Mouse (Mus musculus) urinary bladder, postnatal 10 days (tissue): ENCODE data around the gene Tm2d1.
"Not testable (repeated sequence)": the region's sequence is repeated elsewhere in the genome, so short reads cannot be mapped to it uniquely, and the experiment has no call there.

Experiments used
- DNase-seq: peaks from one replicate; pipeline ENCODE4 v3.0.0; 2022; ENCODE audit warnings: low spot score

Tm2d1 gene

DNA sequence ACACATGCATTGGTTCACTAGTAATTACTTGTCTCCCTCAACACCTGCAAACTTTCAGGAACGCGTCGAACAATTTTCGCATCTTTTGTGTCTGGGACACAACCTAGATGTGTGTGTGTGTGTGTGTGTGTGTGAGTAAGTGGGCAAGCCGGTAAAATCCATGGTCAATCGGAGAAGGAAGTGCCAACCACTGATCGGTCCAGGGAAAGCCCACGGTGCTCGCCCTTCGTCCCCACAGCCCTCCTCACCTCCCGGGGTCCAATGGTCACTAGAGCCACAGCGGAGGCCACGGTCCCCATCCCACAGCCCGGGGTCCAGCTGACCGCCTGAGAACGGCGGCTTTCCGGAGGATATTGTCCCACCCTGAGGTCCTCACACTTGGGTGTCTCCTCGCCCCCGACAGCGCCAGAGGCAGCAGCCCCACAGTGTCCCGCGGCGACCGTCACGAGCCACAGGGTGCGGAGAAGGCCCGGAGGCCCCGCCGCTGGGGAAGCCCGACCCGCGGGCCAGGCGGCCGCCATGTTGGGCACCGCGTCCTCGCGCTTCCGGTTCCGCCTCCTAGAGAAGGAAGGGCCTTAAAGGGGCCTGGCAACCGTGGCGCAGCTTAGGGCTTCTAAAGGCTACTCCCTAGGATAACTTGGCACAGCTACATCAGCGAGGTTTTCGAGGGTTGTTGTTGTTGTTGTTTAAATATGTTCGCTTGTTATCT is at the start of gene Tm2d1:
Tm2d1 (minus strand) TSS at position 591 of the 709 bp plus-strand sequence.
- peak; percentile 30 for DNase-seq

DNA sequence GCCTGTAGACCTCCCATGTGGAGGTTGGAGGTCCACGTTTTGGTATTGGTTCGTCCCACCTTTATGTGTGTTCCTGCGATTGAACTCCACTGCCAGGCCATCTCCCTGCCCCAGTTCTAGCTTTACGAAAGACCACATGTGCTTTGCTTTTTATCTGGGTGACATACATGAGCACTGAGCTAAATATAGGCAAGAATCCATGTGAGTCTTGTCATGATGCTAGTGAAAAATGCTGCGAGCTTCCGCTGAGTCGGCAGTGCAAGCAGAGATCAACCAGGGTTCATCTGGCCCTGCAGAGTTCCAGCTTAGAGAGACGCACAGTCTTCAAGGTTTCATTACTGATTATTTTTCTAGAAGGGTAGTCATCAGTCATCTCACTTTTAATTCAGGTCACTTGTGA is 45.3 kb upstream of the Tm2d1 start:
- DNase-seq: no peak

DNA sequence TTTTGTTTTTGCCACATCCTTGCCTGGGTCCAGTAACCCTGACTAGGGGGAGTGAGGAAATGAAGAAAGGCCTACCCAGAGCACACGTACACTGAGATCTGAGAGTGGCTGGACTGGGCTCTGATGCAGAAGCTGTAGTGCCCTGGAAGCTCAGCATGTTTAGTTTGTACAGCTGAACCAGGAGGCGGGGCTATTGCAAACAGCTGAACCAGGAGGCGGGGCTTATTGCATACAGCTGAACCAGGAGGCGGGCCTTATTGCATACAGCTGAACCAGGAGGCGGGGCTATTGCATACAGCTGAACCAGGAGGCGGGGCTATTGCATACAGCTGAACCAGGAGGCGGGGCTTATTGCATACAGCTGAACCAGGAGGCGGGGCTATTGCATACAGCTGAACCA is 32.0 kb upstream of the Tm2d1 start:
- DNase-seq: not testable (repeated sequence)

DNA sequence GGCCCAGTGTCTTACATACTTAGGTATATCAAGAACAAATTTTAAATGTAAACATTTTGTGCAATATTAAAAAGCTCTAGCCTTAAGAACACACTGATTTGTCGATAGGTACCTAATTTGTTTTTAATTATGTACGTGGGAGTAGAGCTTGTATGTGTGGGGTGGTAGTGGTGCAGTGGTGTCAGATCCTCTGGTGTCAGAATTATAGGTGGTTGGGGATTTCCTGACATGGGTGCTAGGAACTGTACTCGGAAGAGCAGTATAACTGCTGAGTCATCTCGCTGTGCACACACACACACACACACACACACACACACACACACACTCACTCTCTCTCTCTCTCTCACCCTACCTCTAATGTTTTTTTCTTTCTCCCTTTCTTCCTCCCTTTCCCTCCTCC is 25.3 kb upstream of the Tm2d1 start:
- no peak for DNase-seq

DNA sequence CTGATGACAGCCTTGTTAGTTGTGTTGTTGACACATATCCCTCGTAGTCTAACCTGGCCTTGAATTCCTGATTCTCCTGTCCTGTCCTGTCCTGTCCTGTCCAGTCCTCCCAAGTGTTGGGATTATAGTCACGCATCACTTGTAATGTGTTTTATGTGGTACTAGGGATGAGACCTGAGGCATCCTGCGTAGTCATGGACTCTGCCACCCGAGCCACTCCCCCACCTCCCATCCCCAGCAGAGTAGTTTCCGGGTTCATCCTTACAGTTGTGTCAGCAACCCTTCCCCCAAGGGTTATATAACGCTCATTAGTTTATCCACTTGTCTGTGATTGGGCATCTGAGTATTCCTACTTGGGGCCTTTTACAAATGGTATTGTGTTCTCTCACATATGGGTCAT is 21.3 kb upstream of the Tm2d1 start:
- no peak for DNase-seq

DNA sequence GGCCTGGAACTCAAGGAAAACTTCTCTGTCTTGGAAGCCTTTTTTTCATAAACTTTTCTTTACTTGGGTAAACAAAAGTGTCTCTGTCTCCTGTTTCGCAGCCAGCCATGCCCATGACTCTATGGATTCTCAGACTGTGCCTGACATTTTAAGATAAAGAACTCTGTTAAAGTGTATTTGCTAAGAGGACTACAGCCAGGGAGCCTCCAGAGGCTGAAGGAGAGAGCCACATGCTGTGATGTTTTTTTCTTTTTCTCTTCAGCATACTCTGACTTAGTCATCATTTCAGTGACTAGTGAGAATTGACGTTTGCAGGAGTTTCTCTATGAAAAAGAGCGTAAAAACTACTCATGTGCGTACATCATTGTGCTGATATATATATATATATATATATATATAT is 20.4 kb upstream of the Tm2d1 start:
- no peak for DNase-seq

DNA sequence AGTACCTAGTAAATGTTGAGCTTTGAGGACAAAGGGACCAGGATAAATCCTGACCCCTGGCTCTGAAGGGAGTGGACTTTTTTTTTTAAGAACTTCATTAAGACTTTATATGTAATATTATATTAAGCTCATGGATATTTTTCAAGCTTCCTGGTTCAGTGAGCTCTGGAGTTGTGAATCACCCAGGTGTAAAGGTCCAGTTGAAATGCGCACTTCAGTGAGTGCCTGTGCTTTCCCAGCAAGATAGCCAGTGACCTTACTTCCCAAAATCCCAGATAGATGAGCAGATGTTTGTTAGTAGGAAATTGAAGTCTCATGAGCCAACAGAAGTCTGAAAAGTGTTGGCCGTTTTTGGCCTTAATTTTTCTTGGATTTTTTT is 18.5 kb upstream of the Tm2d1 start:
- no peak for DNase-seq

DNA sequence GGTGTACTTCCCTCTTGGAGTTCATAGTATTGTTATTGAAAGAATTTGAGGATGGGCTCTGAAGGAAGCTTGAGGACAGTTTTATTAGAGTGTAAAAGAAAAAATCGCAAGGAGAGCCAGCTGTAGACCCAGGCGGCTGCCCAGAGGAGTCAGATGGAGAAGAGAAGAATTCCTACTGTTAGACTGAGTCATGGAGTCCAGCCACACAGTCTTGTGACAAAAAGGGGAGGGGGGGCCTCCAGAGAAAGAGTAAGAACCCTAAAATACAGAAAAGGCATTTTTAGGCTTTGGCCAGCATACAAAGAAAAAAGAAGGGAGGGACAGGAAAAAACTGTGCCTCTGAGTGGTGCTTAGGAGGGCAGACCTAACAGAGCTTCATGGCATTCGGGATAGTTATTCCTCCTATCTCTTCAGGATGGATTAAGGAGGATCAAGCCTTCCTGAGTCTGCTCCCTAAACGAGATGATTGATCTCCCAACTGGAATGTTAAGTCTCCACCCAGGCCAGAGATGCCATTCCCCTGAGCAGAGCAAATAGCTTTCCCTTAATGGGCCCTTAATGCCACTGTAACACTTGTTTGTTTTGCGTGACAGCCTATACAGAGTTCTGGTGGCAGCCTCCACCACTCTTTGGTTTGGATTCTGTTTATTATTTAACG is 17.9 kb upstream of the Tm2d1 start:
- no peak for DNase-seq

DNA sequence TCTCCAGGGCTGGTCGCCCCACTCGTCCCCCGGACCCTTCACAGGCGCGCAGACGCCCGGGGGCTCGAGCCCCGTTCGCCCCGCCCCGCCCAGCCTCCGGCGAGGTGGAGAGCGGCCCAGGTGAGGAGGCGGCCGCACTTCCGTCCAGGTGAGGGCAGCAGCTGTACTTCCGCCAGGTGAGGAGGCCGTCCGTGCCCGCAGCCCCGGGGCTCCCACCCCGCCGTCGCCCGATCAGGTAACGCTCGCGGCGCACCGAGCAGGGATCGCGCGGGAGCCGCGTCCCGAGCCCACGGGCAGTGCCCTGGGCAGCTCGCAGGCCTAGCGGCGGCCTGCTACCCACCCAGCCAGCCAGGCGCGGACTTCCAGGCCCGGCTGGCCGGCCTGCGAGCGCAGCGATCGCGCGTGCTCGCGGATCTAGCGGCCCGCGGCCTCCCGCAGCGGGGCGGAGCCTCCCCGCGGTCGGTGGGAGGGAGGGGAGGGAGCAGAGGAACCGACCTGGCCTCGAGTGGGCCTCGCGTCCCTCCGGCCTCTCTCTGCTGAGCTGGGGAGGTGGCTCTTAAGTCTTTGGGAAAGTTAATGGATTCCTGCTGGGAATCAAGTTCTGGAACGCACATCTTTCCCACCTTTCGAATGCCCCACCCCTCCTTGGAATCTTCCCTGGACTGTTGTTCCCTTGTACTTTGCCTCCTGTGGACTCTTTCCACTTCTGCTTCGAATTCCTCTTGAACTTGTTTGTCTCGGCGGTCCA is 12.8 kb upstream of the Tm2d1 start, which contains the start of gene Patj:
Patj (plus strand) TSS at position 96 of the 748 bp plus-strand sequence.
- DNase-seq: no peak

DNA sequence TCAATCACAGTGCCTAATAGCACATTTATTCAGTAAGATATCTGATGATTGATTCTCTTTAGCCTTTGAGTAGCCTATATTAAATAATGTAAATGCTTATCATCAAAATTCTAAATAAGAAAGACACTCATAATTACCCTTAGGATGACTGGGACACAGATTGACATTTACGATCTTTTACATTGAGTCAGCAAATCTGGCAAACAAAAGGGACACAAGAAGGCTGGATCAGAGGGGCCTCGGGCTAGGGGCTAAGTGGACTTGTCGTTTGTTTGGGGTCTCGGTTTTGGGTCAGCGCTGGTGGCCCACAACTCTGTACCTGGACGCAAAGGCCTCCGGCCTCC is 12.2 kb upstream of the Tm2d1 start:
- no peak for DNase-seq

DNA sequence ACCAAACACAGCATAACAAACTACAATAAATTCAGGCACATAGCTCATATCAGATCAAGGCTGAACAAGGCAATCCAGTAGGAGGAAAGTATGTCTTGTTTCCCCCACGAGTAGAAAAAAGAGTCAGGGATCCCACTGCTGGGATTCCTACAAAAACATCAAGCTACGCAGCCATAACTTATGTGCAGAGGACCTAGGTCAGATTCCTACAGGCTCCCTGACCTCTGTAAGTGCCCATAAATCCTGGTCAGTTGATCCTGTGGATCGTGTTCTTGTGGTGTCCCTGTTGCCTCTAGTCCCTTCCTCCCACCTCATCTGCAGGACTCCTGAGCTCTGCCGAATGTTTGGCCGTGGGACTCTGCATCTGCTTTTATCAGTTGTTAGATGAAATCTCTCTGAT is 1.9 kb upstream of the Tm2d1 start:
- no peak for DNase-seq

DNA sequence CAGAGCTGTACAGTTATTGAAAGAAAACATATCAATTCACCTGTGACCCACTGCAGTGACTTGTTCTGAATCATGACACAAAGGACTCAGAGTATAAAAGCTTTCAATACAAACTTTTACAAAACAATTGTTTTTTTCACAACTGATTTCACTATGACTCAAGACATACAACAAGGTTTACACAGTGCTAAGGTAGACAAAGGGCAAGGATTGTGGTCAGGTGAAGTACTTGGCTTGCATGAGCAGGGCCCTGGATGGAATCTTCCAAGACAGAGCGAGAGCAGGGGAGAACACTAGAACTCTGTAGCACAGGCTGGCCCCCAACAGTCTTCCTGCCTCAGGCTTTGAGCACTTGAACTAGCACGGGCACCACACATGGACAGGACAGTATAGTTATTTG is 6.2 kb downstream of the Tm2d1 start:
- DNase-seq: no peak

DNA sequence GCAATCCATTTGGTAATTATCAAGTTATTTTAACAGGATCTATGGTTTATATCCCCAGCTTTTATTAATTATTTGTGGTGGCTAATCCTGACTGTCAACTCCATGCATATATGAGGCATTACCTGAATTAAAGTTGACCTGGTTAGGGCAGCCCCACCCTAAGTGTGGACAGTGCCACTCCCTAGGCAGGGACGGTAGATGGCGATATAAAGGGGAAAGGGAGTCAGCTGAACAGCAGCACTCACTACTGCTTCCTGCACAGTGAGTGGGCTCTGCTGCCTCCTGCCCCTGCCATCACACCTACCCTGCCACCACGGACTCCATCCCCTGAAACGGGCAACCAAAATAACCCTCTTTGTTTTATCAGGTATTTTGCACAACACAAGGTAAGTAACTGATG is 7.7 kb downstream of the Tm2d1 start:
- DNase-seq: no peak

DNA sequence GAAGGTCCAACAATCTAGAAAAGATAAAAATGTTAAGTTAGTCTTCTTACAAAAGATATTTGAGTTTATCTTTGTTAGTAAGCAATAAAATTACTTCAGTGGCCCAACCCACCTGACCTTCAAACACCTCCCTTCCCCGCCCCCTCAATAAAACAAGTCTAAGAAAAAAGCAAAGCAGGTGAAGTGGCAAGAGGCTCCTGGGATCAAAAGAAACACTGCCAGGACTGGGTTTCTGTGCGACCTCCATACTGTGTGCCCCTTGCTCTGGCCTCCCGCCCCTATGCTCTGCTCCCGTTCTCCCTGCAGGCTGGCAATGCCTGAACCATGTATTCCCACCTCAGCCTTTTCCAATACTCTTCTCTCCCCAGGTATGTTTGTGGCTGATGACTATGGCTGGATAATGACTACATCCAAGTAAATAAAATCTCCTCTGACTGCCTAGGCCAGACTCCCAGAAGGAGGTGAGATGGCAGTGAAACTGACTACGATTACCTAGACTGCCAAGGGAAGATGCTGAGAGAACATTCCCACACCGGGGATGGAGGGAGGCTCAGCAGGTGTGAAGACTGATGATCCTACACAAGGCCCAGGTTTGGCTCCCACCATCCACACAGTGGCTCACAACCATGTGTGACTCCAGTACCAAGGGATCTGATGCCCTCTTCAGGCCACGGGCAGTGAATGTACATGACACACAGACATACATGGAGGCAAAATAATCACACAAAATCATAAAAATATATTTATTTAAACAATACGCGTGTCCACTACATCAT is 24.9 kb downstream of the Tm2d1 start:
- no peak for DNase-seq

DNA sequence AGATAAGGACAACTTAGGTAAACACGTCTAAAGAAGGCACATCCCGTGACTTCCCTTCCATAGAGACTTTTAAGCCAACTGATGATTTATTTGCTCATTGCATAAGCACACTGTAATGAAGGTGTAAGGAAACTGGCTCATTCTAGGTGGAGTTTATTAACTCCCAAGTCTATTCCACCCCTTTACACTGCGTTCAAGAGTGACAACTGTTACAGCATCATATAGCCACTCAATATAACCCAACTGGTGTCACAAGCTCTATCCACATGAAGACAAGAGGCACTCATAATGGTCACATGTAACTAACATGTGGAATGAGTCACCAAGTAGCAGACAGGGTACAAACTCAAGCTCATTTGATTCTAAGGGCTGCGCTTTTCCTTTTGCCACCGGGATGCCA is 34.5 kb downstream of the Tm2d1 start:
- DNase-seq: no peak

DNA sequence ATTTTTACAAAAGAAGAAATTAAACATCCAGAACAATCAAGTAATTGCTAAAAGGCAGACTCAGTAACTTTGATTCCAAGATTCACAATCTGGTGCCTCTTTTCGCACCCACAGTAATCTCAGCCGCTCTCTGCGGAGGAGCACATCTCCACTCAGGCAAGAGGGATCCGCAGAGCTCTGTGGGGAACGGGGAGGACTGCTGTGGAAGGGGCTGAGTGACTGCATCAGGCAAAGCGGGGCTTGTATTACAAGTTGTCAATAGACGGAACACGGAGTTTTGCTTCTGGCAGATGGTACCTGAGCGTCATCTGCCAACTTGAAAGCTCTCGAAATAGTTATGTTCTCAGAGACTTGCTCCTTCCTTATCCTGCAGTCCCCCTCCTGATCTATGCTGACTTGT is 37.3 kb downstream of the Tm2d1 start:
- DNase-seq: no peak

DNA sequence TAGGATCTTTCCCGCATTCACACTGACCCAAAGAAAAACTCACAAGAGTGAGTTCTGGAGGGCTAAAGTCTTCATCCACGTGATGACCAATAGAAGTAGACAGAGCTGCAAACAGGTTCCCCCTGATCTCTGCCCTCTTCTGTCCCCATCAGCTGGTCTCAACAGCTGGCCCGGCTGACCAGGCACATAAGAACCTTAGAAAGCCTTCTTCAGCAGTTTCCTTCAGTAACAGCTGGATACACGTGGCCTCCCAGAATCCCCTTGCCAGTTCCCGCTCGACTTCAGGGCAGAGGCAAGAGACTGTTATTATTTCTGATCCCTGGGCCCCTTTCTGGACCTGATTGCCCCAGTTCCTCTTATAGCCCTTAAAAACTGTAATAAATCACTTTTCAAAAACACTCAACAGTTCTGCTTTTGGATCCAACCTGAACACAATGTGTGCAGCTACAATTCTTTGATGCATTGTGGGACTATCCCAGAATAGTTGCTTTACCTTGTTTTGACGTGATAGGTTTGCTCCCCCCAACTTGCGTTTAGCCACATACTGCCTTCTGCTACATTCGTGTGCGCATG is 43.0 kb downstream of the Tm2d1 start:
- DNase-seq: no peak

DNA sequence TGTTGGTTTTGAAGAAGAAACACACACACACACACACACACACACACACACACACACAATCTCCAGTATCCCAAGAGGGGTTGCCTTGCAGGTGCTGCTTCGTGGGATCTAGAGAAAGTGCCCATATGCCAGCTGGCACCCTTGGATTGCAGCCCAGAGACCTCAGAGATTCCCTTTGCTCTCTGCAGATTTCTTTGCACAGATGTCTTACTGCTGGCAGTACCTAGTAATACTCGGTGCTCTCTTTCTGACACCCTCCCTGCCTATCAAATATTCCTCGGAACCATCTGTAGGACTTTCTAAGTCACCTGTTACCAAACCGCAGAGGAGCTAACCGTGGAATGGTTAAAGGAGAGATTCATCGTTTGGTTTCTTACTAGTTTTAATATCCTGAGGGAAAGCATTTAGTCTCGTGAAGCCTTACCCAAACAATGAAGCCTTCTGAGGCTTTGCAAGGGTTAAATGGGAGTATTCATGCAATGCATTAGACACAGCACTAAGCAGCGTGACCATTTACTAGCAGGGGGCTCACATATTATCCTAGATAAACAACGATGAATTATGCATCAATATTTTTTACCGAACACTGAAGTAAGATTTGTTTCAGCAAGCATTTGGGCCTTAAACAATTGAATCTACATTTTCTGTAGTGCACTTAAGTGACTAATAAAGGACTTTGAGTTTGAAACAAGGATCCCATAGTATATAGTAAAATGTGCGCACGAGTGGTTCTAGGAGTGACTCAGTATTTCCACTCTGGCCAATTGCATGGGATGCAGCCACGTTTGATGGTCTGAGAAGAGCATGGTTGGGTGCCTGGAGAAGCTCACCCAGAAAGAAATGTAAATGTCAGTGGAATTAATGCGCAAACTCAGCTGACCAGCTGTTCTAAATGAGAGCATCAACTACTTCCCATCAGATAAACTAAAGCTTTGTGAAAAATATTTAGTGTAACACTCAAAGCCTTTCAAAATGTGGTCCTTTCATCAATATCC is 44.2 kb downstream of the Tm2d1 start:
- no peak for DNase-seq

DNA sequence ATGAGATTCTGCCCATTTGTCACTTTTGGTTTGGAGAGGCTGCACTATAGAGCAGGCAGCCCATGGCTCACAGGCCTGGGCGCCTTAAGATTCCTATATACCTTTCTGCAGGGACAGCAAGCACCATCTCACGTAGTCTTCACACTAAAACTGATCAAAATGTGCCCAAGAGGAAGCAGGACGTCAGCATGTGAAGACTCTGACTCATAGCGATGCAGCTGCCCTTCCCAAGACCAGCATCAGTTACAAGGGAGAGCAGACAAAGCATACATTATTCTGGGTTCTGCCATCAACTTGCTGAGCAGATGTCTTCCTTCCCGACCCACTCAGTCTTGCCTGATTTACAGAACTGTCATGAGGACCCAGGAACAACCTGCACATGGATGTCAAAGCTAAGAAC is 45.9 kb downstream of the Tm2d1 start:
- DNase-seq: no peak

DNA sequence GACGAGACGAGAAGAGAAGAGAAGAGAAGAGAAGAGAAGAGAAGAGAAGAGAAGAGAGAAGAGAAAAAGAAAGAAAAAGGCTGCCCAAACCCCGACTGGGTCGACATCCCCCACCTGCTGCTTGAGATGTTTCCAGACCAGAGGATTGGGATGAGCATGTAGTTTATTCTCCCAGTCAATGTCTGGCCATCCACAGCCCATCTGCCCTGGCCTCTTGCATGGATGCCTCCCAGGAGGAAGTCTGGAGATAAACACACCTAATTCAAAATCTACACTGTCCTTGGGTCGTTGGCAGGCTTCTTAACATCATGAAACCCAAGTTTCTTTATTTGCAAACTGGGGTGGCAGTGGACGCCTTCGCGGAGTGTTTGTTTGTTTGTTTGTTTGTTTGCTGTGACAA is 47.4 kb downstream of the Tm2d1 start:
- no peak for DNase-seq

DNA sequence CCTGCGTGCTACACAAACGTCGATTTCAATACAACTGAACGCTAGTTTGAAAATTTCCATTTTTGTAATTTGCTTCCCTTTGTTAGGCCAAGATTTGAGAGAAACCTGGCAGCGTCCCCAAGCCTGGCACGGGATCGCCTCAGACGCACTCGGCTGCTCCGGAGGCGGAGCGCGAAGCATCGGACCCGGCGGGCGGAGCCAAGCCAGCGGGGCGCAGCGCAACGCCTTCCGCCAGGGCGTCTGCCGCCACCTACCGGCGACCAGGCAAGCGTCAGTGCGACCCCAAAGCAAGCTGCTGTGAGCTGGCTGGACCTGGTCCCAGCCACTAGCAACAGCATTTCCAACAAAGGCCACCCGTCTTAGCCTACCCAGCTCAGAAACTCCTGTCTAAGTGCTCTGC is 60.9 kb downstream of the Tm2d1 start:
- peak; percentile 73 for DNase-seq
